Mouse (Mus musculus) MEL (cell line): Measurements from ENCODE around the gene Reep6.

Experiments
- BHLHE40 ChIP-seq: IDR thresholded peaks from 2 replicates; pipeline ENCODE4 v1.6.1; 2012; ENCODE audit warnings: low read depth, mild to moderate bottlenecking, inconsistent platforms, low read length, improper control_type of control experiment, borderline replicate concordance
- CTCF ChIP-seq, 3 experiments: IDR thresholded peaks in 2 of 3; conservative IDR thresholded peaks in 1 of 3; 2 replicates each; pipeline ENCODE4 v1.5.1; 2011 to 2012; ENCODE audit warnings: low read length in 3 of 3, low read depth in 2 of 3, mild to moderate bottlenecking in 2 of 3, improper control_type of control experiment in 1 of 3, inconsistent platforms in 1 of 3, mixed read lengths in 1 of 3, moderate library complexity in 1 of 3; ENCODE audit not compliant: control insufficient read depth in 1 of 3, insufficient read depth in 1 of 3, poor library complexity in 1 of 3, severe bottlenecking in 1 of 3
- E2F4 ChIP-seq: IDR thresholded peaks from 2 replicates; pipeline ENCODE4 v1.6.1; 2011; ENCODE audit warnings: low read depth, low read length, improper control_type of control experiment, borderline replicate concordance
- EP300 ChIP-seq, 2 experiments: IDR thresholded peaks; 2 replicates each; pipeline ENCODE4 v1.6.1; 2011; ENCODE audit warnings: improper control_type of control experiment in 2 of 2, low read length in 2 of 2, low read depth in 1 of 2, mild to moderate bottlenecking in 1 of 2
- JUND ChIP-seq: IDR thresholded peaks from 2 replicates; pipeline ENCODE4 v1.6.1; 2011; ENCODE audit warnings: low read depth, mild to moderate bottlenecking, improper control_type of control experiment, low read length
- NELFE ChIP-seq: IDR thresholded peaks from 2 replicates; pipeline ENCODE4 v1.6.1; 2011; ENCODE audit warnings: low read depth, low read length, improper control_type of control experiment
- POLR2A ChIP-seq, 2 experiments: IDR thresholded peaks; 2 replicates each; pipeline ENCODE4 v1.6.1; 2011 to 2012; ENCODE audit warnings: low read length in 2 of 2, mild to moderate bottlenecking in 2 of 2, control low read depth in 1 of 2, improper control_type of control experiment in 1 of 2, low read depth in 1 of 2, moderate library complexity in 1 of 2; ENCODE audit not compliant: control insufficient read depth in 1 of 2, insufficient read depth in 1 of 2, poor library complexity in 1 of 2
- POLR2AphosphoS5 ChIP-seq: IDR thresholded peaks from 2 replicates; pipeline ENCODE4 v1.6.1; 2012; ENCODE audit warnings: low read depth, borderline replicate concordance, mild to moderate bottlenecking, inconsistent platforms, low read length, moderate library complexity, mixed read lengths
- TAL1 ChIP-seq: IDR thresholded peaks from 2 replicates; pipeline ENCODE4 v1.6.1; 2012; ENCODE audit warnings: mild to moderate bottlenecking, inconsistent platforms, low read length, moderate library complexity, mixed read lengths
- TCF12 ChIP-seq: IDR thresholded peaks from 2 replicates; pipeline ENCODE4 v1.6.1; 2014; ENCODE audit warnings: low read depth, mild to moderate bottlenecking, inconsistent platforms, low read length, improper control_type of control experiment, moderate library complexity
- USF1 ChIP-seq: IDR thresholded peaks from 2 replicates; pipeline ENCODE4 v1.6.1; 2014; ENCODE audit warnings: low read depth, mild to moderate bottlenecking, inconsistent platforms, low read length, improper control_type of control experiment, moderate library complexity

DNA sequence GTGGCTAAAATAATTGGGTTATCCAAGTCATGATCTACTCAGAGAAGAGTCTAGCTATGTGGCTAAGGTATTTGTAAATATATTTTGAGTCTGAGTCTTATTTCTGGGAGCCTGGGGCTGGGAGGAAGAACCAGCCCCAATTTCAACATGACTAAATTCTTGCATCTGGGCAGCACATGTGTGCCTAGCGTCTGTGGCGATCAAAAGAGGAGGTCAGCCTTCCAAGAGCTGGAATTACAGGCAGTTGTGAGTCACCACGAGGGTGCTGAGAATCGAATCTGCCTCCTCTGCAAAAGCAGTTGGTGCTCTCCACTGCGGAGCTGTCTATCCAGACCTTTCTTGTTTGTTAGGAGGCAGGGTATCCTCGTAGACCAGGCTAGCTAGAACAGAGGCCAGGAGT is 36.0 kb downstream of the Reep6 start:
- TF ChIP-seq TCF12, result no peak
- no peak for TF ChIP-seq NELFE
- no peak for TF ChIP-seq CTCF (IDR thresholded peaks at IDR 0.05 in 2 of 3, conservative IDR thresholded peaks at IDR 0.05 in 1 of 3; ENCODE audit: control insufficient read depth in 1 of 3, insufficient read depth in 1 of 3, low read depth in 2 of 3, low read length in 3 of 3, poor library complexity in 1 of 3, severe bottlenecking in 1 of 3)
- TF ChIP-seq POLR2A (IDR thresholded peaks at IDR 0.05; ENCODE audit: control insufficient read depth in 1 of 2, insufficient read depth in 1 of 2, low read depth in 1 of 2, low read length in 2 of 2, poor library complexity in 1 of 2), result no peak
- no peak for TF ChIP-seq POLR2AphosphoS5
- TF ChIP-seq TAL1, result no peak
- TF ChIP-seq JUND, result no peak
- no peak for TF ChIP-seq E2F4
- no peak for TF ChIP-seq EP300 (IDR thresholded peaks at IDR 0.05; ENCODE audit: low read depth in 1 of 2, low read length in 2 of 2)
- no peak for TF ChIP-seq USF1
- TF ChIP-seq BHLHE40, result no peak
